Mouse (Mus musculus): ENCODE data around the gene Olfr90. TPM values are rescaled to one million over a fixed set of nuclear protein-coding genes. Genes with fewer than 3 reads are reported as not detected.

The Olfr90 gene
- polyA plus RNA-seq, 1 experiment from 2014 or later = not detected

DNA sequence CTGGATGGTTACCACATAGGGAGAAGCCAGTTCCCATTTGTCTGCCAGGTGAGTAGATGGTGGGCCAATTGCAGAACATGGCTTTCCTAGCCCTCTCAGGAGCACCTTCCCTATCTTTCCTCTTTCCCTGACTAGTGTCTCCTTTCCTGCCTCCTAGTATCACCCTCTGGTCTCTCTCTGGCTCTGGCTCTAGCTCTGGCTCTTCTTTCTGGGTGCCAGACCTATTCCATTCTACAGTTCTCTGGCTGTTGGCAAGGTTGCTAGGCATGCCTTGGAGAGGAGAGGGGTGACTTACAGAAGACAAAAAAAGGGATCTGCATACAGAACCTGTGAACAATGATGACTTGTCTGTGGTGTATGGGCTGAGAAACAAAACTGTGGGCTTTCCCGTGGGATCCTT lies 20.4 kb downstream of the Olfr90 start:
- Histone ChIP-seq H3K9me3 (ENCODE audit: control insufficient read depth, low read length) (no peaks in the 10 kb centered on the region), H3K27me3 (ENCODE audit: control insufficient read depth, insufficient read depth, low read length) (no peaks in the 10 kb centered on the region), H3K4me1 (replicated peaks; ENCODE audit: control insufficient read depth, insufficient read depth, low read length) (peaks cover 3% of the 10 kb centered on the region; the same call in 1 of the 2 replicates), H3K27ac (ENCODE audit: low read depth, low read length) (no peak overlapping the region), H3K36me3 (ENCODE audit: control insufficient read depth, insufficient read depth, low read length) (peaks cover 32% of the 10 kb centered on the region), H3K9ac (ENCODE audit: low read depth, low read length) (no peak overlapping the region), H3K4me3 (ENCODE audit: low read depth, low read length) (no peak overlapping the region), H3K4me2 (replicated peaks; ENCODE audit: low read depth, low read length) (no peak overlapping the region)
- no peak for ATAC-seq (ENCODE audit: low FRiP score)
- no peak for DNase-seq (ENCODE audit: low spot score)
- WGBS = 100% methylated on average over 1 of the region's 1 CpGs

- Histone ChIP-seq H3K4me2 (replicated peaks; ENCODE audit: low read depth, low read length) (no peak overlapping the region), H3K27me3 (ENCODE audit: control insufficient read depth, insufficient read depth, low read length) (no peaks in the 10 kb centered on the region), H3K36me3 (ENCODE audit: control insufficient read depth, insufficient read depth, low read length) (peaks cover 32% of the 10 kb centered on the region), H3K9me3 (ENCODE audit: control insufficient read depth, low read length) (no peaks in the 10 kb centered on the region), H3K4me1 (replicated peaks; ENCODE audit: control insufficient read depth, insufficient read depth, low read length) (no peaks in the 10 kb centered on the region), H3K27ac (ENCODE audit: low read depth, low read length) (no peak overlapping the region), H3K9ac (ENCODE audit: low read depth, low read length) (no peak overlapping the region), H3K4me3 (ENCODE audit: low read depth, low read length) (no peak overlapping the region)
- ATAC-seq (ENCODE audit: low FRiP score) (no peak), DNase-seq (ENCODE audit: low spot score) (no peak)
- 93% methylated on average over 2 of the region's 2 CpGs for WGBS
Measured at GRCm38 (mm10) chr17:37065993-37066392, 22.3 kb downstream of the Olfr90 start.

- no peak overlapping the region for H3K4me2 ChIP-seq (replicated peaks; ENCODE audit: low read depth, low read length)
- H3K36me3 ChIP-seq (ENCODE audit: control insufficient read depth, insufficient read depth, low read length) = peaks cover 23% of the 10 kb centered on the region; the same call in 1 of the 2 replicates
- no peak overlapping the region for H3K4me3 ChIP-seq (ENCODE audit: low read depth, low read length)
- no peak overlapping the region for H3K27ac ChIP-seq (ENCODE audit: low read depth, low read length)
- H3K27me3 ChIP-seq (ENCODE audit: control insufficient read depth, insufficient read depth, low read length) = no peaks in the 10 kb centered on the region
- ATAC-seq (ENCODE audit: low FRiP score) (no peak), DNase-seq (ENCODE audit: low spot score) (no peak)
- WGBS = 88% methylated on average over 11 of the region's 11 CpGs
- H3K9ac ChIP-seq (ENCODE audit: low read depth, low read length) = no peak overlapping the region
- no peaks in the 10 kb centered on the region for H3K4me1 ChIP-seq (replicated peaks; ENCODE audit: control insufficient read depth, insufficient read depth, low read length)
- no peaks in the 10 kb centered on the region for H3K9me3 ChIP-seq (ENCODE audit: control insufficient read depth, low read length)
Measured at GRCm38 (mm10) chr17:37063686-37064495, 24.4 kb downstream of the Olfr90 start.

DNA sequence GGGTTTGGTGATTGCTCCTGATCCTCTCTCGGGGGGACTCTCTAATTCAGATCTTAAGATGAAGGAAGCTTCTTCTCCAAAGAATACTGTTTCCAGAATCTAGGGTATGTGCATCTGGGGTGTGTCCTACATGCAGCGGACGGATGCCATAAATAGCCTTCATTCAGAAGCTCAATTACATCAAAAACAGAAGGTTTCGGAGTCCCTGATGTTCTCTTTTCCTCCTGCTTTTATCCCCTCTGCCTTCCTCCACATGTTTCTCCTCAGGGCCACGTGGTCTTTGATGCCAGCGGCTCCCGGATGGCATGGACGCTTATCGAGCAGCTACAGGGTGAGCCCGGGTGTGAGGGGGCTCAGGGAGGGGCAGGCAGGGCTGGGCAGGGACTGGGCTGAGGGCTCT lies 25.2 kb downstream of the Olfr90 start:
- 81% methylated on average over 10 of the region's 10 CpGs for WGBS
- H3K36me3 ChIP-seq (ENCODE audit: control insufficient read depth, insufficient read depth, low read length) = peaks cover 23% of the 10 kb centered on the region; the same call in 1 of the 2 replicates
- no peak overlapping the region for H3K9ac ChIP-seq (ENCODE audit: low read depth, low read length)
- ATAC-seq (ENCODE audit: low FRiP score) (no peak), DNase-seq (ENCODE audit: low spot score) (no peak)
- H3K9me3 ChIP-seq (ENCODE audit: control insufficient read depth, low read length) = no peaks in the 10 kb centered on the region
- H3K4me2 ChIP-seq (replicated peaks; ENCODE audit: low read depth, low read length) = no peak overlapping the region
- H3K4me3 ChIP-seq (ENCODE audit: low read depth, low read length) = no peak overlapping the region
- H3K27ac ChIP-seq (ENCODE audit: low read depth, low read length) = no peak overlapping the region
- no peaks in the 10 kb centered on the region for H3K27me3 ChIP-seq (ENCODE audit: control insufficient read depth, insufficient read depth, low read length)
- no peaks in the 10 kb centered on the region for H3K4me1 ChIP-seq (replicated peaks; ENCODE audit: control insufficient read depth, insufficient read depth, low read length)

- no peaks in the 10 kb centered on the region for H3K27me3 ChIP-seq (ENCODE audit: control insufficient read depth, insufficient read depth, low read length)
- H3K36me3 ChIP-seq (ENCODE audit: control insufficient read depth, insufficient read depth, low read length) = peaks cover 18% of the 10 kb centered on the region; the same call in 1 of the 2 replicates
- H3K4me3 ChIP-seq (ENCODE audit: low read depth, low read length) = no peak overlapping the region
- H3K9ac ChIP-seq (ENCODE audit: low read depth, low read length) = no peak overlapping the region
- DNase-seq (ENCODE audit: low spot score) (no peak), ATAC-seq (ENCODE audit: low FRiP score) (no peak)
- WGBS = 93% methylated on average over 10 of the region's 10 CpGs
- H3K27ac ChIP-seq (ENCODE audit: low read depth, low read length) = no peak overlapping the region
- no peak overlapping the region for H3K4me2 ChIP-seq (replicated peaks; ENCODE audit: low read depth, low read length)
- no peaks in the 10 kb centered on the region for H3K4me1 ChIP-seq (replicated peaks; ENCODE audit: control insufficient read depth, insufficient read depth, low read length)
- no peaks in the 10 kb centered on the region for H3K9me3 ChIP-seq (ENCODE audit: control insufficient read depth, low read length)
Measured at GRCm38 (mm10) chr17:37062101-37062641, 26.1 kb downstream of the Olfr90 start.

- no peak overlapping the region for H3K4me3 ChIP-seq (ENCODE audit: low read depth, low read length)
- H3K9ac ChIP-seq (ENCODE audit: low read depth, low read length) = no peak overlapping the region
- no peak overlapping the region for H3K27ac ChIP-seq (ENCODE audit: low read depth, low read length)
- no peaks in the 10 kb centered on the region for H3K27me3 ChIP-seq (ENCODE audit: control insufficient read depth, insufficient read depth, low read length)
- no peaks in the 10 kb centered on the region for H3K9me3 ChIP-seq (ENCODE audit: control insufficient read depth, low read length)
- H3K4me2 ChIP-seq (replicated peaks; ENCODE audit: low read depth, low read length) = no peak overlapping the region
- H3K36me3 ChIP-seq (ENCODE audit: control insufficient read depth, insufficient read depth, low read length) = peaks cover 14% of the 10 kb centered on the region; the same call in 1 of the 2 replicates
- H3K4me1 ChIP-seq (replicated peaks; ENCODE audit: control insufficient read depth, insufficient read depth, low read length) = no peaks in the 10 kb centered on the region
- DNase-seq (ENCODE audit: low spot score) (no peak), ATAC-seq (ENCODE audit: low FRiP score) (no peak)
- 82% methylated on average over 3 of the region's 3 CpGs for WGBS
Measured at GRCm38 (mm10) chr17:37061435-37061834, 26.9 kb downstream of the Olfr90 start.

GRCm38 (mm10) chr17:37056957-37057356 lies 31.3 kb downstream of the Olfr90 start:
- WGBS = 90% methylated on average over 6 of the region's 6 CpGs
- Histone ChIP-seq H3K27ac (ENCODE audit: low read depth, low read length) (no peak overlapping the region), H3K4me3 (ENCODE audit: low read depth, low read length) (no peak overlapping the region), H3K9me3 (ENCODE audit: control insufficient read depth, low read length) (no peaks in the 10 kb centered on the region), H3K4me2 (replicated peaks; ENCODE audit: low read depth, low read length) (no peak overlapping the region), H3K9ac (ENCODE audit: low read depth, low read length) (no peak overlapping the region), H3K27me3 (ENCODE audit: control insufficient read depth, insufficient read depth, low read length) (no peaks in the 10 kb centered on the region), H3K4me1 (replicated peaks; ENCODE audit: control insufficient read depth, insufficient read depth, low read length) (no peaks in the 10 kb centered on the region), H3K36me3 (ENCODE audit: control insufficient read depth, insufficient read depth, low read length) (no peaks in the 10 kb centered on the region; the same call in 1 of the 2 replicates)
- no peak for DNase-seq (ENCODE audit: low spot score)
- no peak for ATAC-seq (ENCODE audit: low FRiP score)

GRCm38 (mm10) chr17:37051745-37052144 lies 36.6 kb downstream of the Olfr90 start:
- Histone ChIP-seq H3K27ac (ENCODE audit: low read depth, low read length) (no peak overlapping the region), H3K27me3 (ENCODE audit: control insufficient read depth, insufficient read depth, low read length) (peaks cover 4% of the 10 kb centered on the region), H3K4me1 (replicated peaks; ENCODE audit: control insufficient read depth, insufficient read depth, low read length) (peaks cover 3% of the 10 kb centered on the region), H3K36me3 (ENCODE audit: control insufficient read depth, insufficient read depth, low read length) (no peaks in the 10 kb centered on the region; the same call in 1 of the 2 replicates), H3K9me3 (ENCODE audit: control insufficient read depth, low read length) (no peaks in the 10 kb centered on the region), H3K9ac (ENCODE audit: low read depth, low read length) (no peak overlapping the region), H3K4me2 (replicated peaks; ENCODE audit: low read depth, low read length) (no peak overlapping the region), H3K4me3 (ENCODE audit: low read depth, low read length) (no peak overlapping the region)
- ATAC-seq (ENCODE audit: low FRiP score) (no peak), DNase-seq (ENCODE audit: low spot score) (no peak)
- 62% methylated on average over 4 of the region's 4 CpGs for WGBS

GRCm38 (mm10) chr17:37050876-37051275 lies 37.4 kb downstream of the Olfr90 start:
- H3K9ac ChIP-seq (ENCODE audit: low read depth, low read length) = peak overlapping the region; percentile 80
- DNase-seq (ENCODE audit: low spot score) (peak; percentile 43), ATAC-seq (ENCODE audit: low FRiP score) (peak; percentile 37)
- H3K4me3 ChIP-seq (ENCODE audit: low read depth, low read length) = peak overlapping the region; percentile 66
- peaks cover 4% of the 10 kb centered on the region for H3K27me3 ChIP-seq (ENCODE audit: control insufficient read depth, insufficient read depth, low read length)
- no peaks in the 10 kb centered on the region for H3K9me3 ChIP-seq (ENCODE audit: control insufficient read depth, low read length)
- WGBS = 1% methylated on average over 23 of the region's 27 CpGs
- H3K4me1 ChIP-seq (replicated peaks; ENCODE audit: control insufficient read depth, insufficient read depth, low read length) = peaks cover 3% of the 10 kb centered on the region
- peak overlapping the region; percentile 87 for H3K4me2 ChIP-seq (replicated peaks; ENCODE audit: low read depth, low read length)
- 0 out of 2 replicates have a peak overlapping the region, but pooled peaks have one; percentile 3 for H3K27ac ChIP-seq (ENCODE audit: low read depth, low read length)
- no peaks in the 10 kb centered on the region for H3K36me3 ChIP-seq (ENCODE audit: control insufficient read depth, insufficient read depth, low read length)

Measured in hindbrain, embryonic 11.5 days (tissue).